Mouse (Mus musculus): ENCODE results near the gene Lnx2. TPM values are rescaled to one million over a fixed set of nuclear protein-coding genes. Genes with fewer than 3 reads are reported as not detected.
A peak's percentile ranks its signal among the peaks of the same experiment; 100 is the strongest.

Lnx2 gene
- total RNA-seq, 2 experiments from 2014 or later = 17.9 to 20.5 TPM

DNA sequence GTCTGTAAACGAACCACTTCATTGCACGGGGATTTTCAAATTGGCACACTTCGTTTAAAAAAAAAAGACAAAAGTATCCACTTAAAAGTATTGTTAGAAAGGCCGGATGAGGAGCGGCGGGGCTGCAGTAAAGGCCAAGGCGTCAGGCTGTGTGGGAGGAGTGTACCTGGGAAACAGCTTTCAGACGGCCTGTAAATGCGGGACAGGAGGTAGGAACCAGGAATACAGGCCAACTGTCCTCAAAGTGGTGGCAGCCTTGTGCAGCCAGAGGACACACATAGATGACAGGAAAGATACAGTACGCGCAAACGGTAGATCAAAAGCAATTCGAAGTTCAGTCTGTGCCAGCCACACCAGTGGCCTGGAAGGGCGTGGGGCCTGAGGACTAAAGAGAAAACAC is 45.1 kb downstream of the Lnx2 start:
- DNase-seq = no peak
- intact Hi-C loops (cut with DNase I) = loop anchor here (10.0 kb wide), 1 partner anchor 236 kb away; the partner anchor contains the start of gene Usp12

GRCm38 (mm10) chr5:147024331-147025034 is 51.9 kb downstream of the Lnx2 start:
- intact Hi-C loops (cut with DNase I) = no loop called here
- DNase-seq = no peak

- intact Hi-C loops (cut with DNase I) = no loop called here
- no peak for DNase-seq
Observed at GRCm38 (mm10) chr5:147023245-147023970, 53.0 kb downstream of the Lnx2 start.

DNA sequence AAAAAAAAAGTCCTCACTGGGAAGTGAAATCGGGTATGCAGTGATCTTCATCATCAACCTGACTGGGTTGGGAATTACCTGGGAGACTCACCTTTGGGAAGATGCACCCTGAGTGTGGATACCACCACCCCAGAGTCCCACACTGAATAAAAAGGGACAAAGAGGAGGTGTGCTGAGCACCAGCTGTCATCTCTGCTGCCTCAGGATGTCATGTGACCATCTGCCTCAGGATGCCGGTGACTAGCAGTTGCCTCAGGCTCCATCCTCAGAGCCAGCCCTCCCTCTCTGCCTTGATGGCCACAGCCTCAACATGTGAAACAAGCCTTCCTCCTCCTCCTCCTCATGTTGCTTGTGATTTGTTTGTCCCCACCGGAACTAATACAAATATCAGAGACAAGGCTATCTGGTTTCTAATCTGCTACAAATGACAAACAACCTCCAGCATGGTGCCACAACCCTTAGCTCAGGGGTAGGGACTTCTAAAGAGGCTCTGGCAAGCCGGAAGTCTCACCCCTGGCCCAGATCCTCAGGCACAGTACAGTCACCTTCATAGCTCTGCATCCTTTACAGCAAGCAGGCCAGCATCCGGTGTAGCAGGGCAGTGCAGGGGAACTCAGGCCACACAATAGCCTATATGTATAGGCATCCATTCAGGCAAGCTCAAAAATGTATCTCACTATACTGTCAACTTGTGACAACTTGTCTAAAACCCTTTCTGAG is 54.7 kb downstream of the Lnx2 start:
- intact Hi-C loops (cut with DNase I) = no loop called here
- DNase-seq = no peak

GRCm38 (mm10) chr5:147020579-147020978 is 55.8 kb downstream of the Lnx2 start:
- no peak for DNase-seq
- intact Hi-C loops (cut with DNase I) = no loop called here

- no peak for DNase-seq
- intact Hi-C loops (cut with DNase I) = no loop called here
Observed at GRCm38 (mm10) chr5:147018761-147019160, 57.6 kb downstream of the Lnx2 start.

DNA sequence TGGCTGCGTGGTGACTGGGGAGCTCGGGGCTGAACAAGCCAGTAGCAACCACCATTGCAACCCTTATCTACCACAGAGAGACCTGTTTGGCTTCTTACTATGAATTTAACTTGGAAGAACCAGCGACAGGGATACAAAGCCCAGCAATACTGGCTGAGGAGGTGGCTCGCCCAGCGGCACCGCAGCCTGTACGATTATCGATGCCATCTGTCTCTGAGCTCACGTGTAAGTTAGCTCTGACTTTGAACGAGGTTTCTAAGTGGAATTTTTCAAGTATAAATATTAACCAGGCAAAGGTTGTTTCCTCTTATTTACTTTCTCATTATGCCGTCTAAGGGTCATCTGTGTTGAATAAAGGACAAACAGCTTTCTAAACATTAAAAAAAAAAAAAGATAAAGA is 58.9 kb downstream of the Lnx2 start:
- DNase-seq = no peak
- intact Hi-C loops (cut with DNase I) = no loop called here

DNA sequence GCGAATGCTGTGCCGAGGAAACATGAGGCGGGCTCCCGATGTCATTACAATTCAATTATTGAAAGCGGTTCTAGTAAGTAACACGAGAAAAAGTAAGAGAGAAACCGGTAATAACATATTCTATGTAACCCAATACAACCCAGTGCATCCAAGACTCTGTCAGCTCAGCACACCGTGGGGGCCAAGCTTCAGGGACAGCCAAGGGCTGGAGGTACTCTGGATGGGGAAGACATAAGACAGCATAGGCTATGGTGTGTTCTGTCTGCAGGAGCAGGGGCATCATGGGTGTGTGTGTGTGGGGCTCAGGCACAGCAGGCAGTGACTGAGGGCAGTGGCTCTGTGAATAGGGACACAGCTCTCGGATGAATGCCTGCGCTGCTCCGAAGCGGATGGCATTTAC is 59.8 kb downstream of the Lnx2 start:
- intact Hi-C loops (cut with DNase I) = no loop called here
- no peak for DNase-seq

DNA sequence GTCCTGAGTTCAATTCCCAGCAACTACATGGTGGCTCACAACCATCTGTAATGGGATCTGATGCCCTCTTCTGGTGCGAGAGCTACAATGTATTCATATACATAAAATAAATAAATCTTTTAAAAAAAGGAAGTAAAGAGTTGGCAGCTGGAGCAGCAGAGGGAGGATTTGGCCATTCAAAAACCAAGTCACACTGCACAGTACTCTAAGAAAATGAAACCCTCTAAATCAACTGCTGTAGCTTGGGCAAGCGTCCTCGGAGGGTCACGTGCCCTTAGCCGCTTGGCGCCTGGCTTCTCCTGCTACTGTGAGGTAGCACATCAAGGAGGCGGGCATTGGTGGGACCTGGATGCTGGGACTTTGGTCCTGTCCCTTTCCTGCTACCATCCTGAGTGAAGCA is 61.2 kb downstream of the Lnx2 start:
- intact Hi-C loops (cut with DNase I) = no loop called here

GRCm38 (mm10) chr5:147013845-147014244 is 62.5 kb downstream of the Lnx2 start:
- no peak for DNase-seq
- intact Hi-C loops (cut with DNase I) = no loop called here

More for the DNA sequence above, 61.2 kb downstream of the Lnx2 start:
- no peak for DNase-seq

GRCm38 (mm10) chr5:147011333-147011732 is 65.1 kb downstream of the Lnx2 start:
- intact Hi-C loops (cut with DNase I) = no loop called here
- no peak for DNase-seq

GRCm38 (mm10) chr5:147003303-147003702 is 73.1 kb downstream of the Lnx2 start:
- intact Hi-C loops (cut with DNase I) = no loop called here
- no peak for DNase-seq

- intact Hi-C loops (cut with DNase I) = no loop called here
- no peak for DNase-seq
Observed at GRCm38 (mm10) chr5:147001312-147001711, 75.1 kb downstream of the Lnx2 start.

GRCm38 (mm10) chr5:146998802-146999201 is 77.6 kb downstream of the Lnx2 start:
- DNase-seq = no peak
- intact Hi-C loops (cut with DNase I) = no loop called here

DNA sequence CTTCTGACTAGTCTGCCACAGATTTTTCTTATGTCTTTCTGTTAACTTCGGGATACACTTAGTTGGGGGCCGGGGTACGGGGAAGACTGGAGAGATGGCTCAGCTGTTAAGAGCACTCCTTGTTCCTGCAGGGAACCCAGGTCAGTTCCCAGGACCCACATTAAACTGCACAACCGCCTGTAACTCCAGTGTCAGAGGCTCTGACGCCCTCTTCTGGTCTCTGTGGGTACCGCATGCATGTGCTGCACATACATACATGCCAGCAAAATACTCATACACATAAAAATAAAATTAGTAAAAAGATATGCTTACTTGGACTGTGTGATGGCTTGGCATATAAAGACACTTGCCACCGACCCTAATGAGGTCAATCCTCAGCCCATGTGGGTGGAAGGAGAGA is 79.6 kb downstream of the Lnx2 start:
- intact Hi-C loops (cut with DNase I) = no loop called here
- no peak for DNase-seq

DNA sequence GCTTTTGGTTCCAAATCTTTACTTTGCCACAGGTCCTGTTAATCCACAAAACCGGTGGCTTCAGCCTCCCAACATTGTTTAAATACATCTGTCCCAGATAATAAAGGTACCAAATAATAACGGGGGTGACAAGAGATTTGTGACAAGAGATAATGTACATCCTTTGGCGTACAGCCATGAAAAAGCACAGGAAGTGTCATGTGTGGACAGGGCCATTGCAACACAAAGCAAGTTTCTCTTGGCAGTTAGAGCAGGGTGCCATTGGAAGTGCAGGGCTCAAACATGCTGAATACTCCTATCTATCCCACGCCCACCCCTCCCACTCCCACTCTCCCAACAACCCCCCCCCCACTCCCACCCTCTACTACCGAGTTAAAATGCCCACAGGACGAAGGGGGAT is 81.4 kb downstream of the Lnx2 start:
- intact Hi-C loops (cut with DNase I) = no loop called here
- DNase-seq = no peak

- intact Hi-C loops (cut with DNase I) = no loop called here
- peak; percentile 87 for DNase-seq
Observed at GRCm38 (mm10) chr5:146993509-146993908, 82.9 kb downstream of the Lnx2 start.

GRCm38 (mm10) chr5:146989051-146989450 is 87.3 kb downstream of the Lnx2 start:
- DNase-seq = peak in 1 of 2 experiments; percentile 12
- intact Hi-C loops (cut with DNase I) = no loop called here

- intact Hi-C loops (cut with DNase I) = no loop called here
Observed at GRCm38 (mm10) chr5:146987588-146987987, 88.8 kb downstream of the Lnx2 start.

GRCm38 (mm10) chr5:146985725-146986433 is 90.5 kb downstream of the Lnx2 start:
- no peak for DNase-seq
- intact Hi-C loops (cut with DNase I) = no loop called here

More at GRCm38 (mm10) chr5:146987588-146987987, 88.8 kb downstream of the Lnx2 start:
- DNase-seq = no peak

DNA sequence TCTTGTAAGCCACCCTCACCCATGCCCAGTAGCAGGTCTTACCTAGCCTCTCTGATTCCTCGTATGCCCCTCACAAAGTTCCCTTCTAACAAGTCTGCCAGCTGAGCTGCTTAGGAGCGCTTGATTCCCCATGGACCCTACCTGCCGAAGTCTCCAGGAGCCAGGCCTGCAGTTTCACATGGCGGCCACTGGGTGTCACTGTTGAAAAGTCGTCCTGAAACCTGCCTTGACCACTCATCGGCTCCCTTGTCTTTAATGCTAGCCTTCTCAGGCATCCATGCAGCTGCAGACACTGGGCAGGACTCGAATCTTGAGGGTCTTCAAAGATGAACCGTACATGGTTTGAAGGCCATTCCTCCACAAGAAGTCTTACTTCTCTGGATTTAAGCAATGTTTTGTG is 93.2 kb downstream of the Lnx2 start:
- peak; percentile 69 to 78 for DNase-seq
- intact Hi-C loops (cut with DNase I) = loop anchor here (1.0 to 5.0 kb wide), 2 partner anchors 134 to 244 kb away; no protein-coding TSS in a partner anchor

Data from heart, postnatal 10 days (tissue).